Mouse (Mus musculus): ENCODE measurements around the gene Ptprm. TPM values are rescaled to one million over a fixed set of nuclear protein-coding genes. Genes with fewer than 3 reads are reported as not detected.
A peak's percentile ranks its signal among the peaks of the same experiment; 100 is the strongest.
"Not testable (repeated sequence)": the region's sequence is repeated elsewhere in the genome, so short reads cannot be mapped to it uniquely, and the experiment has no call there.

Ptprm gene
- polyA plus RNA-seq, 1 experiment from 2014 or later = 1.6 TPM

DNA sequence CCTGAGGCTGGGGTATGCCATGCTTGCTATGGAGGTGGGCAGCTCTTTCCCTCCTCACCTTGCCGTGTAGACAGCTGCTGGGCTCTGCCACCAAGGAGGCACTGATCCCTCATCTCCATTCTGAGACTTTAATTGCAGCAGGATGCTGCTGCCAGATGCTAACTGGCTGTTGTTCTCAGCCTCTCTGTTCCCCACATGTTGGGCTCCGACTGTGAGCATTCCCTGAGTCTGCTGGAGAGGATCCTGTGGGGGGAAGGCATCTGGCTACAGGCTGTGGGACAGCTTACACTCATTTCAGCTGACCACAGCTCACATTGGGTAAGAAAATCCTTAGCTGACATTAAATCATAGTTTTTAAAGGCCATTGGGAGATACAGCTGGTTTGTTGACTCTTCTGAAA is 492.7 kb downstream of the Ptprm start:
- H3K27me3 ChIP-seq (ENCODE audit: control insufficient read depth, insufficient read depth, low read depth, low read length) = no peaks in the 10 kb centered on the region
- no peaks in the 10 kb centered on the region for H3K4me1 ChIP-seq (ENCODE audit: control insufficient read depth, low read depth, low read length)
- no peak overlapping the region for H3K4me3 ChIP-seq (ENCODE audit: low read depth, low read length)
- 46% methylated on average over 2 of the region's 2 CpGs for WGBS (ENCODE audit: insufficient replicate concordance)
- no peak overlapping the region for H3K4me2 ChIP-seq (ENCODE audit: low read depth, low read length)
- no peaks in the 10 kb centered on the region for H3K36me3 ChIP-seq (ENCODE audit: control insufficient read depth, insufficient read depth)
- no peak for ATAC-seq (ENCODE audit: low read depth)
- no peaks in the 10 kb centered on the region for H3K9me3 ChIP-seq (replicated peaks; ENCODE audit: control insufficient read depth, low read length)
- no peak overlapping the region for H3K27ac ChIP-seq (ENCODE audit: low read length)
- H3K9ac ChIP-seq (ENCODE audit: low read depth, low read length) = no peak overlapping the region

DNA sequence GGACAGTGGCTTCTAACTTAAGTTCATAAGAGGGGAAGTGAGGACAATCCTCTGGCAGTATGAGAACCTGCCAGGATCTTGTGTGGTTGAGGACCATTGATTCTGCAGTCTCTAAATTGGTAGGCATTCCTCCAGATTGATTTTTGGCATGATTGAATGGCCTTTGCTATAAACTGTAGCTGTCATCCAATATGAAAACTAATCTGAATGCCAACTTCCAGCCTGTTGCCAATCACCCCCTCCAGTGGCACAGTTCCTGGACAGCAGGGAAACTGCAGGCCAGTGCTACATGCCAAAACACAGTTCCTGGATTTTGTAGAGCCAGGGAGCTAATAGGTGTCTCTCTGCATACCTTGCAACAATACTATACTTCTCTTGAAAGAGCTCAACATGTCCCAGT is 495.5 kb downstream of the Ptprm start:
- Histone ChIP-seq H3K4me3 (ENCODE audit: low read depth, low read length) (no peak overlapping the region), H3K9me3 (replicated peaks; ENCODE audit: control insufficient read depth, low read length) (no peaks in the 10 kb centered on the region), H3K27me3 (ENCODE audit: control insufficient read depth, insufficient read depth, low read depth, low read length) (no peaks in the 10 kb centered on the region), H3K4me2 (ENCODE audit: low read depth, low read length) (no peak overlapping the region), H3K9ac (ENCODE audit: low read depth, low read length) (no peak overlapping the region), H3K27ac (ENCODE audit: low read length) (no peak overlapping the region), H3K4me1 (ENCODE audit: control insufficient read depth, low read depth, low read length) (no peaks in the 10 kb centered on the region), H3K36me3 (ENCODE audit: control insufficient read depth, insufficient read depth) (no peaks in the 10 kb centered on the region)
- ATAC-seq (ENCODE audit: low read depth) = no peak

DNA sequence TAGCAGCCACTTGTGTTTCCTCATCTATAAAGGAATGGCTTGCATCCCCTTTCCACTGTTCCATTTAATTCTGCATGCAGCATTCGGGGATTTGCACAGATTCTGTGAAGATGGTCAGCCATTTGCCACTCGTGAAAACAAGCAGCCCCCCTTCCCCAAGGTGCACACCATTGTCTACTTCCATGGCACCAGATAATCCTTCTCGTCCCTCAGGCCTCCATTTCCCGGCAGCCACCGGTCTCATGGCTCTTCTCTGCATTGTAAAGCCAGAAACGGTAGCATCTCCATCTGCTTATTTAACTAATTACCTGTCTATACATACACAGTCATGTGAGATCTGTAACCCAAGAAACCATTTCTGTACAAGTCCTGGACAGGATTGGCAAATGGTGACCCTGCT is 501.8 kb downstream of the Ptprm start:
- no peaks in the 10 kb centered on the region for H3K27me3 ChIP-seq (ENCODE audit: control insufficient read depth, insufficient read depth, low read depth, low read length)
- H3K9ac ChIP-seq (ENCODE audit: low read depth, low read length) = no peak overlapping the region
- no peak overlapping the region for H3K4me3 ChIP-seq (ENCODE audit: low read depth, low read length)
- no peaks in the 10 kb centered on the region for H3K9me3 ChIP-seq (replicated peaks; ENCODE audit: control insufficient read depth, low read length)
- 66% methylated on average over 6 of the region's 6 CpGs for WGBS (ENCODE audit: insufficient replicate concordance)
- H3K4me2 ChIP-seq (ENCODE audit: low read depth, low read length) = no peak overlapping the region
- no peaks in the 10 kb centered on the region for H3K36me3 ChIP-seq (ENCODE audit: control insufficient read depth, insufficient read depth)
- no peaks in the 10 kb centered on the region for H3K4me1 ChIP-seq (ENCODE audit: control insufficient read depth, low read depth, low read length)
- ATAC-seq (ENCODE audit: low read depth) = no peak
- H3K27ac ChIP-seq (ENCODE audit: low read length) = no peak overlapping the region

DNA sequence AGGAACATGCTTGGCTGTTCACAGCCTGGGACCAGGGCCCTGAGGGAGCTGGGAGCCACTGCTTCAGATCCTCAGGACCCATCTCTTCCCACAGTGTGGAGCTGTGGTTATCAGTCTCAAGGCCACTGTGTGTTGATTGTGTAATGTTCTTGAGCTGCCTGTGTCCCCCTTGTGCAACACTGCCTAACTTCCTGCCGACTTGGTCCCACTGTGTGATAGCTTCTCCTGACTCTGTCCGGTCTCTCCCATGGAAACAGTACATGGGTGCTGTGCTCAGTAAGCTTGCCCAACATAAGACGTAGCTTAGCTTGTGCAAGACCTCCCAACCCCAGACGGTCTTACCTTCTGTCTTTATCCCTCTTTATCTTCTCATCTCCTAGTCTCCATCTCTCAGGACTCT is 507.2 kb downstream of the Ptprm start:
- 49% methylated on average over 4 of the region's 4 CpGs for WGBS (ENCODE audit: insufficient replicate concordance)
- H3K27me3 ChIP-seq (ENCODE audit: control insufficient read depth, insufficient read depth, low read depth, low read length) = not testable (repeated sequence)
- peak; percentile 53 for ATAC-seq (ENCODE audit: low read depth)

DNA sequence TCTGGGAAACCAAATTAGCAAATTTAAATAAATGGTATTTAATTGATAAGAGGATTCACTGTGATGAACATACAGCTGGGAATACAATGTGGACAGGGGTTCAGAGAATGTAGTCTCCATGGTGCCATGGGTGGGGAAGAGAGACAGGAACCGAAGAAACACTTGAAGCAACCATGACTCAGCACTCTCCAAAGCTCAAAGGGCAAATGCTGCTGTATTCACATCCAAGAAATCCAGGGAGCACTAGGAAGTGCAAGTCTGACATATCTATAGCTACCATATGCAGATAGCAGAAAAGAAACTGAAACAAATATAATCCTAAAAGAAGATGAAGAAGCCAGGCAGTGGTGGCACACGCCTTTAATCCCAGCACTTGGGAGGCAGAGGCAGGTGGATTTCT is 531.9 kb downstream of the Ptprm start:
- Histone ChIP-seq H3K9ac (ENCODE audit: low read depth, low read length) (no peak overlapping the region), H3K9me3 (replicated peaks; ENCODE audit: control insufficient read depth, low read length) (no peaks in the 10 kb centered on the region), H3K27ac (ENCODE audit: low read length) (no peak overlapping the region), H3K4me1 (ENCODE audit: control insufficient read depth, low read depth, low read length) (no peaks in the 10 kb centered on the region), H3K27me3 (ENCODE audit: control insufficient read depth, insufficient read depth, low read depth, low read length) (no peaks in the 10 kb centered on the region), H3K4me3 (ENCODE audit: low read depth, low read length) (no peak overlapping the region), H3K4me2 (ENCODE audit: low read depth, low read length) (no peak overlapping the region), H3K36me3 (ENCODE audit: control insufficient read depth, insufficient read depth) (no peaks in the 10 kb centered on the region)
- no peak for ATAC-seq (ENCODE audit: low read depth)
- WGBS (ENCODE audit: insufficient replicate concordance) = 54% methylated on average over 2 of the region's 2 CpGs

More for the DNA sequence above, 507.2 kb downstream of the Ptprm start:
- H3K4me3 ChIP-seq (ENCODE audit: low read depth, low read length); H3K36me3 ChIP-seq (ENCODE audit: control insufficient read depth, insufficient read depth); H3K9ac ChIP-seq (ENCODE audit: low read depth, low read length); H3K27ac ChIP-seq (ENCODE audit: low read length); H3K4me2 ChIP-seq (ENCODE audit: low read depth, low read length); H3K9me3 ChIP-seq (replicated peaks; ENCODE audit: control insufficient read depth, low read length); H3K4me1 ChIP-seq (ENCODE audit: control insufficient read depth, low read depth, low read length): not testable (repeated sequence)

DNA sequence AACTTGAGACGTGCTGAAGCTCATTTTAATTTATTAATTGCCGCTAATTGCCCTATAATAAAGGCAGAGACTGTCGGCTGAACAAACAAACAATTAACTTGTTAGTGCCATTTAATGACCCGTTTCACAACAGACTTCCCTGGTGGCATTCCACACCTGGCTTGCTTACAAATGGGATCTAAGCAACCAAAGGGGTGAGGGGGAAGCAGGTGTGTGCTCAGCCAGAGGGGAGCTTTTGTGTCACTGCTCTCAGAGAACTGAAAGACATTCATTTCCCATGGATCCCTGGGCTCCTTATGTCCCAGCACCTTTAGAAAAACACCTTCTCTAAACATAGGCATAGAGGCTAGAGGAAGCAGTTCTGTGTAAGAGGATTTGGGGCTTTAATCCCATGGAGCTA is 536.9 kb downstream of the Ptprm start:
- Histone ChIP-seq H3K9me3 (replicated peaks; ENCODE audit: control insufficient read depth, low read length) (no peaks in the 10 kb centered on the region), H3K9ac (ENCODE audit: low read depth, low read length) (no peak overlapping the region), H3K27me3 (ENCODE audit: control insufficient read depth, insufficient read depth, low read depth, low read length) (no peaks in the 10 kb centered on the region), H3K36me3 (ENCODE audit: control insufficient read depth, insufficient read depth) (no peaks in the 10 kb centered on the region), H3K27ac (ENCODE audit: low read length) (no peak overlapping the region), H3K4me2 (ENCODE audit: low read depth, low read length) (no peak overlapping the region), H3K4me1 (ENCODE audit: control insufficient read depth, low read depth, low read length) (no peaks in the 10 kb centered on the region), H3K4me3 (ENCODE audit: low read depth, low read length) (no peak overlapping the region)
- WGBS (ENCODE audit: insufficient replicate concordance) = 55% methylated on average over 4 of the region's 4 CpGs
- no peak for ATAC-seq (ENCODE audit: low read depth)

DNA sequence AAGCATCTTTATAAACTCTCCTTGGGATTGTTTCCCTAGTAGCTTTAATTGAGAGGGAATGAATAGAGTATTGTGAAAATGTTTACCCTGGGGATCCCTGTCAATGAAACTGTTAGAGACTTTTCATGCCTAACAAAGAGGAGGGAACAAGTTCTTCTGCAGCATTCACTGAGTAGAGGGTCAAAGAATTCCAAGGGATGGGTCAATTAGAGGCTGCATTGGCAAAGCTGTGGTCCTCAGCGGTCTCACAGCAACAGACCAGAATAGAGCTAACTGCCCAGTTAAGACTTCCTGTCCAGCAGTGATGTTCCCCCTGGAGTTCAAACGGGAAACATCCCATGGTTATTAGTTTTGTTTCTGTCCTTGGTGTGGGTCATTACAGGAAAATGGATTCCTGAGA is 538.3 kb downstream of the Ptprm start:
- H3K9me3 ChIP-seq (replicated peaks; ENCODE audit: control insufficient read depth, low read length) = no peaks in the 10 kb centered on the region
- 43% methylated on average over 2 of the region's 2 CpGs for WGBS (ENCODE audit: insufficient replicate concordance)
- no peak overlapping the region for H3K4me2 ChIP-seq (ENCODE audit: low read depth, low read length)
- no peaks in the 10 kb centered on the region for H3K36me3 ChIP-seq (ENCODE audit: control insufficient read depth, insufficient read depth)
- no peak for ATAC-seq (ENCODE audit: low read depth)
- no peak overlapping the region for H3K4me3 ChIP-seq (ENCODE audit: low read depth, low read length)
- no peaks in the 10 kb centered on the region for H3K4me1 ChIP-seq (ENCODE audit: control insufficient read depth, low read depth, low read length)
- H3K27ac ChIP-seq (ENCODE audit: low read length) = no peak overlapping the region
- H3K9ac ChIP-seq (ENCODE audit: low read depth, low read length) = no peak overlapping the region
- no peaks in the 10 kb centered on the region for H3K27me3 ChIP-seq (ENCODE audit: control insufficient read depth, insufficient read depth, low read depth, low read length)

DNA sequence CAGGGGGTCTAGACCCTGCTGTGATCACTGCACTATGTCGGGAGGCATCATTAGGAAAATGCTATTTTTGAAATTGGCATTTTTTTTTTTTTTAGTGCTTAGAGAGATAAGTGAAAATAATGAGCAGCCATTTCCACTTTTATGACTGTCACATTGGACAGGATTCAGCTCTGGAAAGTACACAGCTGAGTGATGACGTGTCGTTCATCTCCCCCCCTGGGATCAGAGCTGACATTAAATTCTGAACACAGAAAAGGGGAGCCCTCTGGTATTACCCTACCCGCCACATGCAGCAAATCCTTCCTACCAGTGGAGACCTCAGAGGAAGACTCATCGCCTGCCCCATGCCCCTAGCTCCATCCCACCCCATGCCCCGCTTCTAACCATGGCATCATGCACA is 540.5 kb downstream of the Ptprm start:
- no peaks in the 10 kb centered on the region for H3K36me3 ChIP-seq (ENCODE audit: control insufficient read depth, insufficient read depth)
- no peak for ATAC-seq (ENCODE audit: low read depth)
- WGBS (ENCODE audit: insufficient replicate concordance) = 63% methylated on average over 6 of the region's 6 CpGs

DNA sequence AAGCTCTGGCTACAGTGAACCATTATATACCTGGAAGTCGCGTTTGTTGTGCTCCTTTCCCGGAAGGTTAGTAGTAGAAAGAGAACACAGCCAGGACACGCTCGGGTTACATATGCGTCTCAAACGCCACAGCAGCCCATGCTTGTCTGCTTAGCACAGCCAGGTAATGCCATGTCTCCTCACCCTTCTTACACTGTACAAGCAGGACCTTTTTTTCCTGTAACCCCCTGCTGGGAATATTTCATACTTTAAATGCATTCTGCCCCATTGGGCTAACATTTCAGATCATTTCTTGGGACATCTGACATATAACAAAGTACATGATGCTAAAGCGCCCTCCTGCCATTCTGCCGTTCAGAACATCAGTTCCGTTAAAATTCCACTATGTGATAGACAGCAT is 540.9 kb downstream of the Ptprm start:
- H3K4me1 ChIP-seq (ENCODE audit: control insufficient read depth, low read depth, low read length) = no peaks in the 10 kb centered on the region
- no peak overlapping the region for H3K27ac ChIP-seq (ENCODE audit: low read length)
- H3K4me3 ChIP-seq (ENCODE audit: low read depth, low read length) = no peak overlapping the region
- no peaks in the 10 kb centered on the region for H3K27me3 ChIP-seq (ENCODE audit: control insufficient read depth, insufficient read depth, low read depth, low read length)
- H3K4me2 ChIP-seq (ENCODE audit: low read depth, low read length) = no peak overlapping the region
- H3K36me3 ChIP-seq (ENCODE audit: control insufficient read depth, insufficient read depth) = no peaks in the 10 kb centered on the region
- ATAC-seq (ENCODE audit: low read depth) = no peak
- WGBS (ENCODE audit: insufficient replicate concordance) = 79% methylated on average over 10 of the region's 10 CpGs
- no peak overlapping the region for H3K9ac ChIP-seq (ENCODE audit: low read depth, low read length)
- no peaks in the 10 kb centered on the region for H3K9me3 ChIP-seq (replicated peaks; ENCODE audit: control insufficient read depth, low read length)

More for the DNA sequence above, 540.5 kb downstream of the Ptprm start:
- H3K4me1 ChIP-seq (ENCODE audit: control insufficient read depth, low read depth, low read length) = no peaks in the 10 kb centered on the region
- H3K9ac ChIP-seq (ENCODE audit: low read depth, low read length) = no peak overlapping the region
- no peaks in the 10 kb centered on the region for H3K9me3 ChIP-seq (replicated peaks; ENCODE audit: control insufficient read depth, low read length)
- H3K27ac ChIP-seq (ENCODE audit: low read length) = no peak overlapping the region
- H3K27me3 ChIP-seq (ENCODE audit: control insufficient read depth, insufficient read depth, low read depth, low read length) = no peaks in the 10 kb centered on the region
- H3K4me3 ChIP-seq (ENCODE audit: low read depth, low read length) = no peak overlapping the region
- H3K4me2 ChIP-seq (ENCODE audit: low read depth, low read length) = no peak overlapping the region

DNA sequence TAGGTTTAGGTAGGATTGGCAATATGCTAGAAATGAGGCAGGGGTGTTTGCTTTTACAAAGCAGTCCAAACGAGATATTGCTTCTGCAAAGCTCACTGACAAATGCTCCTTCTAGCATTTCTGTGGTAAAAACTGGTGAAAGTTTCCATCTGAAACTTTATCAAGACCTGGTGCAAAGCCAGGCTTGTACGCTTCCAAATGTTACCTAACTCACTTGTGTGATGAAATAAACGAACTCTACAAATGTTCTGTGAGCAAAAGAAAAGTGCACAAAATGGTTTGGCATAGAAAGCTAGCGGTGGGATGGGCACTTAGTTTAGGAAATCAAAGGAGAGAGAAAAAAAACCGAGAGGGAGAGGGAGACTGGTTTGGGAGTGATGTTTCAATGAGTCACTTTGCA is 544.5 kb downstream of the Ptprm start:
- no peaks in the 10 kb centered on the region for H3K36me3 ChIP-seq (ENCODE audit: control insufficient read depth, insufficient read depth)
- no peak for ATAC-seq (ENCODE audit: low read depth)
- WGBS (ENCODE audit: insufficient replicate concordance) = 46% methylated on average over 5 of the region's 5 CpGs
- H3K4me2 ChIP-seq (ENCODE audit: low read depth, low read length) = no peak overlapping the region
- no peaks in the 10 kb centered on the region for H3K4me1 ChIP-seq (ENCODE audit: control insufficient read depth, low read depth, low read length)
- H3K4me3 ChIP-seq (ENCODE audit: low read depth, low read length) = no peak overlapping the region
- no peaks in the 10 kb centered on the region for H3K9me3 ChIP-seq (replicated peaks; ENCODE audit: control insufficient read depth, low read length)
- no peaks in the 10 kb centered on the region for H3K27me3 ChIP-seq (ENCODE audit: control insufficient read depth, insufficient read depth, low read depth, low read length)
- no peak overlapping the region for H3K9ac ChIP-seq (ENCODE audit: low read depth, low read length)
- H3K27ac ChIP-seq (ENCODE audit: low read length) = no peak overlapping the region
